Mouse (Mus musculus): ENCODE measurements around the gene Spg7. TPM values are rescaled to one million over a fixed set of nuclear protein-coding genes. Genes with fewer than 3 reads are reported as not detected.

The Spg7 gene
- polyA plus RNA-seq, 1 experiment = 126 TPM

DNA sequence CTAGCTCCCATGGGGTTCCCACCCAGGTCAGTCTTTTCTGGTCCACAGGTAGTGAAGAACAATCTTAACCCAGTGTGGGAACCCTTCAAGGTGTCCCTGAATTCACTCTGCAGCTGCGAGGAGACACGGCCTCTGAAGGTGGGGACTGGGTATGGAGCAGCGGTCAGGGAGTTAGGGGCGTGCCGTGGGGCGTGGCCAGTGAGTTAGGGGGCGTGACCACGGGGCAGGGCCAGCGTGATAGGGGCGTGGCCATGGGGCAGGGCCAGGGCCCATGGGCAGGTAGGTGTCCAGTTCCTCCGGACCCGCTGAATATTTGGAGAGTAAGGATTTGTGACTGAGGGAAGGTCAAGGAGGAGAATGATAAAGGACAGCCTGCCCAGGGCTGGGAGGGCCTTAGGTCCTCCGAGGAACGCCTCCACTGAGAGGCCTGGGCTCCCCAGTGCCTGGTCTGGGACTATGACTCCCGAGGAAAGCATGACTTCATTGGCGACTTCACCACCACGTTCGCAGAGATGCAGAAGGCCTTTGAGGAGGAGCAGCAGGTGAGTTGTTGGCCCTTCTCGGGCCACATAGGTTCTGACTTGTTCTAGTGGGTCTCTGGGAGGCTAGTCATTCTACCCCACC lies 63.6 kb downstream of the Spg7 start:
- no peaks in the 10 kb centered on the region for H3K36me3 ChIP-seq (ENCODE audit: control insufficient read depth, insufficient read depth, low read length)
- no peak overlapping the region for H3K27ac ChIP-seq (ENCODE audit: control insufficient read depth, insufficient read depth, low read length)
- H3K4me1 ChIP-seq (replicated peaks; ENCODE audit: control insufficient read depth, insufficient read depth, low read length) = no peaks in the 10 kb centered on the region
- TF ChIP-seq CTCF (IDR thresholded peaks at IDR 0.05; ENCODE audit: borderline replicate concordance, control insufficient read depth, extremely low read depth, insufficient read depth, low read length, poor library complexity) (no peak), POLR2A (IDR thresholded peaks at IDR 0.05; ENCODE audit: control insufficient read depth, extremely low read depth, insufficient read depth, low read length, poor library complexity) (no peak)
- no peak for DNase-seq
- no peak overlapping the region for H3K4me3 ChIP-seq (ENCODE audit: control insufficient read depth, insufficient read depth, low read length)
- no peaks in the 10 kb centered on the region for H3K27me3 ChIP-seq (ENCODE audit: control insufficient read depth, insufficient read depth, low read length)
- WGBS = 26% methylated on average over 19 of the region's 19 CpGs

DNA sequence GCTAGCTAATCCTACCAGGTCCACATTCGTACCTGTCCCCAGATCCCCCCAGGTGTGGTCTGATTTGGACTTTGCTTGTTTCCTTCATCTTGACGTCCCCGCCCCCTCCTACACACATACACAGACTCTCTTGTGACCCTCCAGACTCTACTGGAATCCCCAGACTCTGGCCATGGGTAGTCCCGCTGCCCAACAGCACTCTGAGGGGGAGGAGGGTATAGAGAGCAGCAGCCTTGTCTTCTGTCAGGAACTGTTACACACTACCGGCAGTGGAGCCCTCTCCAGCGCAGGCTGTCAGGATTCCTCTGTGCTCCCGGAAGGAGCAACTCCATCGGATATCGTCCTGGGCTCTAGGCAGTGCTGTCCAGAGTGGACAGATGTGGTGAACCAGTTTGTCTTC lies 68.3 kb downstream of the Spg7 start:
- H3K27me3 ChIP-seq (ENCODE audit: control insufficient read depth, insufficient read depth, low read length) = no peaks in the 10 kb centered on the region
- H3K27ac ChIP-seq (ENCODE audit: control insufficient read depth, insufficient read depth, low read length) = no peak overlapping the region
- no peaks in the 10 kb centered on the region for H3K36me3 ChIP-seq (ENCODE audit: control insufficient read depth, insufficient read depth, low read length)
- TF ChIP-seq POLR2A (IDR thresholded peaks at IDR 0.05; ENCODE audit: control insufficient read depth, extremely low read depth, insufficient read depth, low read length, poor library complexity) (no peak), CTCF (IDR thresholded peaks at IDR 0.05; ENCODE audit: borderline replicate concordance, control insufficient read depth, extremely low read depth, insufficient read depth, low read length, poor library complexity) (no peak)
- H3K4me3 ChIP-seq (ENCODE audit: control insufficient read depth, insufficient read depth, low read length) = no peak overlapping the region
- H3K4me1 ChIP-seq (replicated peaks; ENCODE audit: control insufficient read depth, insufficient read depth, low read length) = no peaks in the 10 kb centered on the region
- no peak for DNase-seq
- 62% methylated on average over 9 of the region's 9 CpGs for WGBS

DNA sequence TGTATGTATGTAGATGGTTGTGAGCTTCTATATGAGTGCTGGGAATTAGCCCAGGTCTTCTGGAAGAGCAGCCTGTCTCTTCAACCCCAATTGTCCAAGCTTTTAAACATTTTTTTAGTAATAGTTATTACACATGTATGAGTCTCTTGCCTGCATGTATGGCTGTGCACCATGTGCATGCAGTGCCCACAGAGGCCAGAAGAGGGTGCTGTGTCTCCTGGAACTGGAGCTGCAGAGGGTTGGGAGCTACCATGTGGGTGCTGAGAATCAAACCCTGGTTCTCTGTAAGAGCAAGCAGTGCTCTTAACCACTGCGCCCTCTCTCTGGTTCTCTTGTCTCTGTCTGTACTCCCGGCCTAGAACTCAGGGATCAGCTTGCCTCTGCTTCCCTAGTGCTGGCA lies 70.2 kb downstream of the Spg7 start:
- Histone ChIP-seq H3K27ac (ENCODE audit: control insufficient read depth, insufficient read depth, low read length) (no peak overlapping the region), H3K27me3 (ENCODE audit: control insufficient read depth, insufficient read depth, low read length) (no peaks in the 10 kb centered on the region), H3K4me3 (ENCODE audit: control insufficient read depth, insufficient read depth, low read length) (no peak overlapping the region), H3K4me1 (replicated peaks; ENCODE audit: control insufficient read depth, insufficient read depth, low read length) (no peaks in the 10 kb centered on the region), H3K36me3 (ENCODE audit: control insufficient read depth, insufficient read depth, low read length) (no peaks in the 10 kb centered on the region)
- no peak for DNase-seq
- WGBS = 100% methylated on average over 2 of the region's 2 CpGs
- TF ChIP-seq CTCF (IDR thresholded peaks at IDR 0.05; ENCODE audit: borderline replicate concordance, control insufficient read depth, extremely low read depth, insufficient read depth, low read length, poor library complexity) = no peak
- TF ChIP-seq POLR2A (IDR thresholded peaks at IDR 0.05; ENCODE audit: control insufficient read depth, extremely low read depth, insufficient read depth, low read length, poor library complexity) = no peak

DNA sequence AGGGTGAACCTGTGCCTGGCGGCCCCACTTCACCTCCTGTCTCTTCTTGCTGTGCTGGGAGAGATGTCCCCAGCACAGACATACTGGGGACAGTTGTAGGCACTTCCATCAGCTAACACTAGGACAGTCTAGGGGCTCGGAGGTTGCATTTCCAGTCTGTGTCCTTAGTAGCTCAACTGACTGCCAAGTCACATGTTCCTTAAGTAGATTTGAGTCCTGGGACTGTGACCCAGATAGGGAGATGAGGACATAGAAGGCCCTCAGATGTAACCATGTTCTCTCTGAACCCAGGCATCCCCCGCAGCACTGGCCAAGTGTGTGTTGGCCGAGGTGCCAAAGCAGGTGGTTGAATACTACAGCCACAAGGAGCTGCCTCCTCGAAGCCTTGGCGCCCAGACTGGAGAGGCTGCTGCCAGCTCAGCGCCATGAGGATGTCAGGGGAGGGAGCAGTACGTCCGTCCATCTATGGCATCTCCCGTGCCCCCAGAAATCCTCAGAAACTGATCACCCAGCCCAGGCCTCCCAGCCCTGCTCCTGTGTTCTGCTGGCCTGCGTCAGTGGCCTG lies 71.5 kb downstream of the Spg7 start:
- no peaks in the 10 kb centered on the region for H3K36me3 ChIP-seq (ENCODE audit: control insufficient read depth, insufficient read depth, low read length)
- H3K4me1 ChIP-seq (replicated peaks; ENCODE audit: control insufficient read depth, insufficient read depth, low read length) = no peaks in the 10 kb centered on the region
- H3K4me3 ChIP-seq (ENCODE audit: control insufficient read depth, insufficient read depth, low read length) = no peak overlapping the region
- H3K27me3 ChIP-seq (ENCODE audit: control insufficient read depth, insufficient read depth, low read length) = no peaks in the 10 kb centered on the region
- 90% methylated on average over 11 of the region's 11 CpGs for WGBS
- DNase-seq = no peak
- no peak overlapping the region for H3K27ac ChIP-seq (ENCODE audit: control insufficient read depth, insufficient read depth, low read length)
- TF ChIP-seq CTCF (IDR thresholded peaks at IDR 0.05; ENCODE audit: borderline replicate concordance, control insufficient read depth, extremely low read depth, insufficient read depth, low read length, poor library complexity) = no peak
- TF ChIP-seq POLR2A (IDR thresholded peaks at IDR 0.05; ENCODE audit: control insufficient read depth, extremely low read depth, insufficient read depth, low read length, poor library complexity) = no peak

DNA sequence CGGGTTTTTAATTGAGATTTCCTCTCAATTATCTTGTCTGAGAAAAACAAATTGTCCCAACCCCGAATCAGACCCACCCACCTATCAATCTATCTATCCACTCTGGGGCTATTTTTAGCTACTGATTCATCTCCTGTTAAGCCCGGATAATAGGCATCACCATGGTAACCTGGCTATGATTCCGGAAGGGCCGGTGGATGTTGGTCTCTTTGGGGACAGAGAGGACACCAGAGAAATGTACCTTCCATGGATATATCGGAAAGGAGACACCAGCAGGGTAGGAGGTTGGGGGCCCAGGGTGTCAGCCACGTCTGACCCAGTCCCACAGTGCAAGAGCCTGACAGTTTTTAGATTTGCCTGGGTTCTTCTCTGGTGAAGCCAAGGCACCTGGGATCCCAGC lies 72.7 kb downstream of the Spg7 start:
- no peak overlapping the region for H3K27ac ChIP-seq (ENCODE audit: control insufficient read depth, insufficient read depth, low read length)
- TF ChIP-seq CTCF (IDR thresholded peaks at IDR 0.05; ENCODE audit: borderline replicate concordance, control insufficient read depth, extremely low read depth, insufficient read depth, low read length, poor library complexity) (no peak), POLR2A (IDR thresholded peaks at IDR 0.05; ENCODE audit: control insufficient read depth, extremely low read depth, insufficient read depth, low read length, poor library complexity) (no peak)
- no peaks in the 10 kb centered on the region for H3K36me3 ChIP-seq (ENCODE audit: control insufficient read depth, insufficient read depth, low read length)
- 68% methylated on average over 7 of the region's 7 CpGs for WGBS
- H3K4me1 ChIP-seq (replicated peaks; ENCODE audit: control insufficient read depth, insufficient read depth, low read length) = no peaks in the 10 kb centered on the region
- DNase-seq = no peak
- H3K27me3 ChIP-seq (ENCODE audit: control insufficient read depth, insufficient read depth, low read length) = no peaks in the 10 kb centered on the region
- H3K4me3 ChIP-seq (ENCODE audit: control insufficient read depth, insufficient read depth, low read length) = no peak overlapping the region

DNA sequence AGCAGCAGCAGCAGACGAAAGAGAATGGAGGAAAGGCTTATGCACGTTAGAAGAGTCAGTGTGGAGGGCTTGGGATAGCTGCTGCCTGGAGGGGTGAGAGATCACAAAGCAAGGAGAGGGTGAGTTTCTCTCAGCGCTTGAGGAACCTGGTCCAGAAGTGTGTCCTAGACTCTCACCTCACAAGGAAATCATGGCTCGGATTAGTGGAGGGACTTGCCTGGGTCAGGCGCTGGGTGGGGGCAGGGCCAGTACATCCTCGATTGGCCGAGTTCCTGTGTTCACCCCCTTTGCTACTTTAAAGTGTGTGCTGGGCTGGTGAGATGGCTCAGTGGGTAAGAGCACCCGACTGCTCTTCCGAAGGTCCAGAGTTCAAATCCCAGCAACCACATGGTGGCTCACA lies 73.1 kb downstream of the Spg7 start:
- no peak for DNase-seq
- TF ChIP-seq POLR2A (IDR thresholded peaks at IDR 0.05; ENCODE audit: control insufficient read depth, extremely low read depth, insufficient read depth, low read length, poor library complexity) (no peak), CTCF (IDR thresholded peaks at IDR 0.05; ENCODE audit: borderline replicate concordance, control insufficient read depth, extremely low read depth, insufficient read depth, low read length, poor library complexity) (no peak)
- Histone ChIP-seq H3K4me1 (replicated peaks; ENCODE audit: control insufficient read depth, insufficient read depth, low read length) (no peaks in the 10 kb centered on the region), H3K4me3 (ENCODE audit: control insufficient read depth, insufficient read depth, low read length) (no peak overlapping the region), H3K27ac (ENCODE audit: control insufficient read depth, insufficient read depth, low read length) (no peak overlapping the region), H3K36me3 (ENCODE audit: control insufficient read depth, insufficient read depth, low read length) (no peaks in the 10 kb centered on the region), H3K27me3 (ENCODE audit: control insufficient read depth, insufficient read depth, low read length) (no peaks in the 10 kb centered on the region)
- WGBS = 83% methylated on average over 9 of the region's 9 CpGs
